9 mouse cellular contexts compared by ENCODE assay signal in the genomic region with DNA sequence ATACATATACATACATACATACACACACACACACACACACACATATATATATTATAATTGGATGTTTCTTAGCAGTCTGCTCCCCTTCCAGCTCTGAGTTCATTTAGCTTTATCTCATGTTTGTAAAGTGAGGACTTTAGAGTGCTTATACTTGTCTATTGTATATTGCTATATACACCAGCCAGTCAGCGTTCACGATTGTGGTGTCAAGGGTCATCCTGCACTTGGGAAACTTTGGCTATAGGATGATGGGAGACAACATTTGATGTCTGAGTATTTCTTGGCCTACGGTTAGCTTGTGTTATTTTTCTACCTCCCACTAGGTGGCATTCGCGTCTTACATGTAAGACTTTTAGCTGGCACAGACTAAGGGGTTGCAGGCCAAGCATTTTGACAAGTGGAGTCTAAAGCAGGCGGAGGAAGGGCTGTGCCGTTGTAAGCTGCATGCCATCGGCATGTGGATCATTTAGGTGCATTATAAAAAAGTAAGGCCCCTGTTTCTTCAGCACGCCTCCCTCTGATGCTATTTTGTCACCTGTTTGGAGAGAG. TPM values are rescaled to one million over a fixed set of nuclear protein-coding genes. Genes with fewer than 3 reads are reported as not detected.
DNase-seq lines count a peak whose midpoint lies in the region; ATAC-seq and TF ChIP-seq lines count a peak whose summit lies in the region.
"Had no signal": no experiment of that assay in that cellular context is flagged by ENCODE, and none has a peak within 500 bp of the region (broad histone marks: within the 10 kb centered on the region; RNA-seq: fewer than 3 reads in every experiment).

No protein-coding gene starts in this region.

- peak; percentile 46 to 60 for DNase-seq in B cell, adult 2 months
- peak; percentile 42 to 48 for DNase-seq in adrenal gland, adult 18-20 months (ENCODE audit: low spot score in 2 of 2)
- peak; percentile 48 for DNase-seq in embryo, embryonic 11.5 days (ENCODE audit: low read depth, low spot score)
- DNase-seq in heart, adult 2 months: peak; percentile 62 to 71
- DNase-seq in kidney, adult 11 months: peak; percentile 56
- DNase-seq in limb, embryonic 11.5 days (ENCODE audit: low spot score): peak; percentile 65
- peak; percentile 44 to 76 for DNase-seq in spleen, postnatal 4 days (ENCODE audit: low spot score in 2 of 2)

- no peak overlapping the region for H3K4me3 ChIP-seq in heart, adult 2 months
- no peak overlapping the region for H3K4me3 ChIP-seq in limb, embryonic 11.5 days (ENCODE audit: low read depth, low read length)
- H3K4me3 ChIP-seq in midbrain, embryonic 13.5 days (replicated peaks): no peak overlapping the region
- H3K4me3 ChIP-seq: embryonic facial prominence, embryonic 12.5 days had no signal

- H3K27me3 ChIP-seq in heart, adult 2 months (ENCODE audit: control insufficient read depth, insufficient read depth, low read length): no peaks in the 10 kb centered on the region
- H3K27me3 ChIP-seq in limb, embryonic 11.5 days (ENCODE audit: control insufficient read depth, insufficient read depth, low read length): no peaks in the 10 kb centered on the region
- H3K27me3 ChIP-seq in midbrain, embryonic 13.5 days: no peaks in the 10 kb centered on the region
- H3K27me3 ChIP-seq: embryonic facial prominence, embryonic 12.5 days had no signal

- WGBS in heart, adult 2 months: 3% methylated on average over 9 of the region's 9 CpGs
- WGBS in limb, embryonic 11.5 days: 15% methylated on average over 9 of the region's 9 CpGs
- 13% methylated on average over 9 of the region's 9 CpGs for WGBS in midbrain, embryonic 13.5 days

- TF ChIP-seq EP300 in heart, adult 2 months (IDR thresholded peaks at IDR 0.05; ENCODE audit: insufficient read depth, low read depth, low read length): peak; percentile 86; the same call in 1 of the 2 replicates

- H3K9me3 ChIP-seq in limb, embryonic 11.5 days (ENCODE audit: control insufficient read depth, low read length): no peaks in the 10 kb centered on the region
- 0 out of 2 replicates have a peak, but pooled peaks cover 3% of the 10 kb centered on the region for H3K9me3 ChIP-seq in midbrain, embryonic 13.5 days
- H3K9me3 ChIP-seq: embryonic facial prominence, embryonic 12.5 days had no signal

- H3K36me3 ChIP-seq in heart, adult 2 months (ENCODE audit: control insufficient read depth, insufficient read depth, low read length): no peaks in the 10 kb centered on the region
- no peaks in the 10 kb centered on the region for H3K36me3 ChIP-seq in limb, embryonic 11.5 days (ENCODE audit: control insufficient read depth, insufficient read depth, low read length)
- H3K36me3 ChIP-seq in midbrain, embryonic 13.5 days: peaks cover 29% of the 10 kb centered on the region

- intact Hi-C loops in heart, adult 2 months (cut with DNase I): loop anchor here (1.0 to 5.0 kb wide), 4 partner anchors 127 to 363 kb away; partner anchors contain the start of genes Cdc20b and Plpp1

- no peak overlapping the region; the same call in 1 of the 2 replicates for H3K9ac ChIP-seq in heart, adult 2 months (ENCODE audit: low read depth, low read length)
- H3K9ac ChIP-seq in limb, embryonic 11.5 days (ENCODE audit: low read length): no peak overlapping the region
- H3K9ac ChIP-seq in midbrain, embryonic 13.5 days (replicated peaks): no peak overlapping the region
- H3K9ac ChIP-seq: embryonic facial prominence, embryonic 12.5 days had no signal

- peaks cover 2% of the 10 kb centered on the region; the same call in 1 of the 2 replicates for H3K4me1 ChIP-seq in heart, adult 2 months (ENCODE audit: control insufficient read depth, insufficient read depth, low read length)
- no peaks in the 10 kb centered on the region for H3K4me1 ChIP-seq in limb, embryonic 11.5 days (ENCODE audit: control insufficient read depth, insufficient read depth, low read length)
- no peaks in the 10 kb centered on the region for H3K4me1 ChIP-seq in midbrain, embryonic 13.5 days (replicated peaks)

- 0 out of 2 replicates have a peak, but pooled peaks cover 2% of the 10 kb centered on the region for H3K79me2 ChIP-seq in heart, adult 2 months (replicated peaks; ENCODE audit: control insufficient read depth, insufficient read depth, low read length)

- no peak for ATAC-seq in limb, embryonic 11.5 days (ENCODE audit: insufficient number of reproducible peaks, low FRiP score, low TSS enrichment, low read depth)
- peak; percentile 89 for ATAC-seq in midbrain, embryonic 13.5 days

- peak; percentile 94 for TF ChIP-seq CTCF in heart, adult 2 months (IDR thresholded peaks at IDR 0.05)

- H3K27ac ChIP-seq in heart, adult 2 months: peak overlapping the region; percentile 51
- H3K27ac ChIP-seq in limb, embryonic 11.5 days (replicated peaks; ENCODE audit: low read depth, low read length): no peak overlapping the region
- no peak overlapping the region for H3K27ac ChIP-seq in midbrain, embryonic 13.5 days
- H3K27ac ChIP-seq: embryonic facial prominence, embryonic 12.5 days had no signal

- TF ChIP-seq POLR2A in heart, adult 2 months (IDR thresholded peaks at IDR 0.05; ENCODE audit: insufficient read depth, low read depth, low read length): no peak

- no peak overlapping the region for H3K4me2 ChIP-seq in limb, embryonic 11.5 days (ENCODE audit: low read depth, severe bottlenecking)
- H3K4me2 ChIP-seq in midbrain, embryonic 13.5 days (replicated peaks): no peak overlapping the region
- H3K4me2 ChIP-seq: embryonic facial prominence, embryonic 12.5 days had no signal

RNA-seq across cellular contexts. Expression of gene Slc38a9, which starts 13.4 kb away (rescaled TPM):
- total RNA-seq in adrenal gland, adult 18-20 months (2021): 10 to 100 TPM; 13.2 to 20.9 TPM
- total RNA-seq in heart, adult 2 months (2021): 1 to 10 TPM; 7.7 to 8.3 TPM
- polyA plus RNA-seq in heart, adult 2 months (2012; rRNA removed): 8.5 and 12.3 TPM in 2 replicates
- polyA plus RNA-seq in limb, embryonic 11.5 days (2014; fragmentation: Nextera tagmentation; extraction: Ambion mirVana): 11.7 and 13.2 TPM in 2 replicates
- polyA plus RNA-seq in midbrain, embryonic 13.5 days (2015; fragmentation: Nextera tagmentation; extraction: Ambion mirVana): 31.4 and 31.6 TPM in 2 replicates

RNA-seq across cellular contexts. Expression of gene Ddx4, which starts 21.7 kb away (rescaled TPM):
- 1 to 10 TPM in 1 of 2 experiments, under 1 TPM in 1; 0.13 to 1.1 TPM for total RNA-seq in adrenal gland, adult 18-20 months (2021)
- under 1 TPM in 1 of 2 experiments, not detected in 1; 0.13 TPM for total RNA-seq in heart, adult 2 months (2021)
- polyA plus RNA-seq in heart, adult 2 months (2012; rRNA removed): 0.06 TPM in 1 of 2 replicates, not detected in the other
- polyA plus RNA-seq in limb, embryonic 11.5 days (2014; fragmentation: Nextera tagmentation; extraction: Ambion mirVana): 0.31 and 0.37 TPM in 2 replicates
- polyA plus RNA-seq in midbrain, embryonic 13.5 days (2015; fragmentation: Nextera tagmentation; extraction: Ambion mirVana): 0.87 and 0.94 TPM in 2 replicates
